Mouse (Mus musculus): ENCODE data around the gene Ltb4r1. TPM values are rescaled to one million over a fixed set of nuclear protein-coding genes. Genes with fewer than 3 reads are reported as not detected.

Gene Ltb4r1
- polyA plus RNA-seq, 1 experiment from 2014 or later: 0.33 TPM

DNA sequence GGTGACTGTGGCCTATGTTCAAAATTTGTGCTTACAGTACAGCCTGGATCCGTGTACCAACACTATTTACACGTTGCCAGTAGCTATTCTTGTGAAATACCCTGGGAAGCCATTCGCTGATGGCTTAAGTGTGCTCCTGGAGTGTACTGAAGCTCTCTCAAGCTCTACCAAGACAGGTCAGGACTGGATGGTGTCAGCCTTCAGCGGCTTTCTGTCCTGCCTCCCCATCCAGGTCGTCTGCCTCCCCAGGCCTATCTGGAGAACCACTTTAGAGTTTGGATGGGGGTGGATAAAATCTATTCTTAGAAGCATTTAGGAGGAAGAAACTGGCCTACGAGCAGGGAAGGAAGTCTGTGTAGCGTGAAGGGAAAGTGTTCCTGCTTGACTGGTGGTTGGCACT is 2.6 kb upstream of the Ltb4r1 start:
- H3K36me3 ChIP-seq (ENCODE audit: inconsistent target): no peaks in the 10 kb centered on the region
- H3K4me3 ChIP-seq (ENCODE audit: inconsistent target): no peak overlapping the region
- WGBS (ENCODE audit: missing documents): 5% methylated on average over 7 of the region's 7 CpGs

DNA sequence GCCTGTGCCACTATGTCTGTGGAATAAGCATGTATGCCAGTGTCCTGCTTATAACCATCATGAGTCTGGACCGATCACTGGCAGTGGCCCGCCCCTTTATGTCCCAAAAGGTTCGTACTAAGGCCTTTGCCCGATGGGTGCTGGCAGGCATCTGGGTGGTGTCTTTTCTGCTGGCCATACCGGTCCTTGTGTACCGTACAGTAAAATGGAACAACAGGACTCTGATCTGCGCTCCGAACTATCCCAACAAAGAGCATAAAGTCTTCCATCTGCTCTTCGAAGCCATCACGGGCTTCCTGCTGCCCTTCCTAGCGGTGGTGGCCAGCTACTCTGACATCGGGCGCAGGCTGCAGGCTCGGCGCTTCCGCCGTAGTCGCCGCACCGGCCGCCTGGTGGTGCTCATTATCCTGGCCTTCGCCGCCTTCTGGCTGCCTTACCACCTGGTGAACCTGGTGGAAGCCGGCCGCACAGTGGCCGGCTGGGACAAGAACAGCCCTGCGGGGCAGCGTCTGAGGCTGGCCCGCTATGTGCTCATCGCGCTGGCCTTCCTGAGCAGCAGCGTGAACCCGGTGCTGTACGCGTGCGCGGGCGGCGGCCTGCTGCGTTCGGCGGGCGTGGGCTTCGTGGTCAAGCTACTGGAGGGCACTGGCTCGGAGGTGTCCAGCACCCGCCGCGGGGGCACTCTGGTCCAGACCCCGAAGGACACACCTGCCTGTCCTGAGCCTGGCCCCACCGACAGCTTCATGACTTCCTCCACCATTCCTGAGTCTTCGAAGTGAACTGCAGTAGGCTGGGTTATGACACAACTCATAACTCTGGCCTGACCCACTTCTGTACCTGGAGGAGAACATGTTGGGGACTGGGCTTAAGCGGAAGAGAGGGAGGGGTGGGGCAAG is 2.0 kb downstream of the Ltb4r1 start:
- no peaks in the 10 kb centered on the region for H3K36me3 ChIP-seq (ENCODE audit: inconsistent target)
- H3K4me3 ChIP-seq (ENCODE audit: inconsistent target): no peak overlapping the region
- no peaks in the 10 kb centered on the region for H3K79me2 ChIP-seq (ENCODE audit: inconsistent target)
- H3K27ac ChIP-seq: no peak overlapping the region
- WGBS (ENCODE audit: missing documents): 17% methylated on average over 52 of the region's 52 CpGs

More for the DNA sequence above, 2.6 kb upstream of the Ltb4r1 start:
- H3K27ac ChIP-seq: peak overlapping the region; percentile 71
- H3K79me2 ChIP-seq (ENCODE audit: inconsistent target): no peaks in the 10 kb centered on the region

DNA sequence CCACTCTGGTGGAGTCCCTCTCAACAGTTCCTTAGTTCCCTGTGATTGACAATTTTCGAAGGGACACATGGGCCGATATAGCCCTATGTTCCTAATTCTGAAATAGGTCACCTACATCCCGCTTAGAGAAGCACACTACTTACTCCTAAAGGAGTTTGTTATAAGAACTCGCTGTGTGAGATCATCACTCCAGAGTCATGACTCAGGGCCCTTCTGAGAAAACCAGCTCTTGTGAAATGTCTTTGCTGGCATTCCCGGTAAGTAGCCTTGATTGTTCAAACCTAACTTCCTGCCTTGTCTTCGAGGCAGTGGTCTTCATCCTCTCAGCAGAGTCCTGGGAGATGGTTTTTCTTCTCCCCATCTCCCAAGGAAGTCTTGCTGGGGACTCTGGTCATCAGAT is 2.8 kb downstream of the Ltb4r1 start:
- no peak overlapping the region for H3K4me3 ChIP-seq (ENCODE audit: inconsistent target)
- 55% methylated on average over 6 of the region's 6 CpGs for WGBS (ENCODE audit: missing documents)
- H3K79me2 ChIP-seq (ENCODE audit: inconsistent target): no peaks in the 10 kb centered on the region
- H3K27ac ChIP-seq: no peak overlapping the region
- no peaks in the 10 kb centered on the region for H3K36me3 ChIP-seq (ENCODE audit: inconsistent target)

DNA sequence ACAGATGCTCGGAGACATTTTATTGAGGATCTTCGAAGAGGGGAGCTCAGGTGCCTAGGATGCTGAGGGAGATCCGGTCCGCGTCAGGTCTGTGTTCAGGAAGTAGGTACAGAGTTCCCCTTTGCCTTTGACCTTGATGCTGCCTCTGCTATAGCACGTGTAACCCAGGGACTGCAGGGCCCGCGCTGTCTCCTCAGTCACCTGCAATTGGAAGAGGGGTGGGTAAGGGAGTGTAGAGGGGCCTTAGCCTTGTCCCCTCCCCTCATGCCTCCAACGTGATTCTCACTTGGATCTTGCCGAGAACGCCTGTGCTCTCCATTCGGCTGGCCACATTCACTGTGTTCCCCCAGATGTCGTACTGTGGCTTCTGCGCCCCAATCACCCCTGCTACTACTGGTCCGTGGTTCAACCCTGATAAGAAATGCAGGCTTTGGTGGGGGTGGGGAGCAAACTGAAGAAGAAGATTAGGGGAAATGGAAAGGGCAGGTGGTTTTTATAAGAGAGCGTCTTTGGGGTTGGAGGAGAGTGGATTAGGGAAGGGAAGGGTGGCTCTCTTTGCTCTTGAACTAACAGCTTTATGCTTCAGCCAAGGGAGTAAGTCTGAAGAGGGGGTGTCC is 3.4 kb downstream of the Ltb4r1 start:
- Histone ChIP-seq H3K27ac (no peak overlapping the region), H3K36me3 (ENCODE audit: inconsistent target) (no peaks in the 10 kb centered on the region), H3K4me3 (ENCODE audit: inconsistent target) (no peak overlapping the region), H3K79me2 (ENCODE audit: inconsistent target) (no peaks in the 10 kb centered on the region)
- WGBS (ENCODE audit: missing documents): 93% methylated on average over 15 of the region's 16 CpGs

DNA sequence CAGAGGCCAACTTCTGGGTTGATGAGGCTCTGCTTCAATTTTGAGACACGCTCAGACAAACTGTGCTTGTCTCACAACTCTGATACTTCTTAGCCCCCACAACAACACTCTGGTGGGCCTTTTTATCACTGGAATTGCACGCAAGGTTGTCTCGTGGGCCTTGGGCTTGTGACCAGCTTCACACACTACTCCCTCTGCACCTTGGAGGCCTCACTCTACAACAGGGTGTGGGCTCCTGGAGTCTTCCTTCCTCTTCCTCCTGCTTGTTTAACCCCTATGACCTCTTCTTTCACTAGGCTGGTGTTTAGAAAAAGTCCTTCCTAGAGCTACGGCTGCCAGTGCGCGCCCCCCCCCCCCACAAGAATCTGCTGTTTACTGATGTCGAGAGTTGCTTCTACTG is 10.9 kb downstream of the Ltb4r1 start:
- 65% methylated on average over 7 of the region's 7 CpGs for WGBS (ENCODE audit: missing documents)
- Histone ChIP-seq H3K79me2 (ENCODE audit: inconsistent target) (no peaks in the 10 kb centered on the region), H3K36me3 (ENCODE audit: inconsistent target) (no peaks in the 10 kb centered on the region), H3K4me3 (ENCODE audit: inconsistent target) (no peak overlapping the region), H3K27ac (no peak overlapping the region)

DNA sequence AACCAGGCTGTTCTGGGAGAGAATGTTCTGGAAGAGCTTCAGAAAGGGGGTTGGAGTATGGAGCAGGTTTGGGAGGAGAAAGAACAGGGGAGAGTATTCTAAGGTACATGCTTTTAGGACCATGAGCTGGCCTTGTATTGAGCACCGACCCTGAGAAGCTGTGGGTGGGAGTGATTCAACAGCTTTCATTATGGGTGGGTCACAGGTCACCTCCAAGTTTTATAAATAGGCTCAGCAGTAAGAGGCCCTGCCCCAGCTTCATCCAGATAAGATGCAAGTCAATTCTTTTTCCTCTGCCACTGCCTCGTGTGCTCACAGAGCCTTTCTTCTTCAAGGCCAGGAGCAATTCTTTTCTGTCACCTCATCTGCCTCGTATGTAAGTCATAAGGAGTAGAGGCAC is 11.4 kb downstream of the Ltb4r1 start:
- no peaks in the 10 kb centered on the region for H3K36me3 ChIP-seq (ENCODE audit: inconsistent target)
- no peaks in the 10 kb centered on the region for H3K79me2 ChIP-seq (ENCODE audit: inconsistent target)
- H3K4me3 ChIP-seq (ENCODE audit: inconsistent target): no peak overlapping the region
- H3K27ac ChIP-seq: no peak overlapping the region
- 52% methylated on average over 3 of the region's 3 CpGs for WGBS (ENCODE audit: missing documents)

DNA sequence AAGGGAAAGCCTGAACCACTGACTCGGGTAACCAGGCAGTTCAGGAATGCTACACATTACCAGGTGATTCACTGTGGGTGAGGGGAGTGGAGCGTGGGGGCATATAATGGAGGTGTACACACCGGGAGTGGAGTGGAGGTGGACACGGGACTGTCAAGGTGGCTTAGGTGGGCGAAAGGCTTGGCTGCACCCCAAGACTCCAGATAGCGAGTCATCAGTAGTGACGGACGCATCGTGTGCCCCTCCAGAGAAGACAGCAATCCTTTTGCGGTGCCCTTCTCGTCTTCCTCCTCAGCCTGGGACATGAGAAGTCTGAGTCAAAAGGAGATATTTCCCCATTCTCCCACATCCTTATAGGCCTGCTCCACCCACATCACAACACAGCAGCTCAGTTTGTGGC is 12.0 kb downstream of the Ltb4r1 start:
- Histone ChIP-seq H3K4me3 (ENCODE audit: inconsistent target) (no peak overlapping the region), H3K27ac (no peak overlapping the region), H3K79me2 (ENCODE audit: inconsistent target) (no peaks in the 10 kb centered on the region), H3K36me3 (ENCODE audit: inconsistent target) (no peaks in the 10 kb centered on the region)
- WGBS (ENCODE audit: missing documents): 64% methylated on average over 11 of the region's 11 CpGs

DNA sequence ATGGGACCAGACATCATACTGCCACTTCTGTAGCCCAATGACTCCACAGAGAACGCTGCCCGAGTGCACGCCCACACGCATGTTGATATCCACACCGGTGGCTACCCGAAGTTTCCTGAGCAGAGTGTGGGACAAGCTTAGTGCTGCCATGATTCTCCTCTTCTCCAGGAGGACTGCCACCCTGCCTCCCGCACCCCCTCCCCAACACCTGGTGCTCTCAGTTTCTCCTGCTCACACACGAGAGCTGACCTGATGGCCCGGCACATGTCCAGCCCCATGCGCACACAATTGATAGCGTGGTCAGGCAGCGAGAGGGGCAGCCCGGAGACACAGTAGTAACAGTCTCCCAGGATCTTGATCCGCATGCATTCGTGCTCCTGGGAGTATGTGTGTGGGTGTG is 12.9 kb downstream of the Ltb4r1 start:
- H3K36me3 ChIP-seq (ENCODE audit: inconsistent target): no peaks in the 10 kb centered on the region
- no peaks in the 10 kb centered on the region for H3K79me2 ChIP-seq (ENCODE audit: inconsistent target)
- H3K27ac ChIP-seq: no peak overlapping the region
- H3K4me3 ChIP-seq (ENCODE audit: inconsistent target): no peak overlapping the region
- 97% methylated on average over 15 of the region's 15 CpGs for WGBS (ENCODE audit: missing documents)

DNA sequence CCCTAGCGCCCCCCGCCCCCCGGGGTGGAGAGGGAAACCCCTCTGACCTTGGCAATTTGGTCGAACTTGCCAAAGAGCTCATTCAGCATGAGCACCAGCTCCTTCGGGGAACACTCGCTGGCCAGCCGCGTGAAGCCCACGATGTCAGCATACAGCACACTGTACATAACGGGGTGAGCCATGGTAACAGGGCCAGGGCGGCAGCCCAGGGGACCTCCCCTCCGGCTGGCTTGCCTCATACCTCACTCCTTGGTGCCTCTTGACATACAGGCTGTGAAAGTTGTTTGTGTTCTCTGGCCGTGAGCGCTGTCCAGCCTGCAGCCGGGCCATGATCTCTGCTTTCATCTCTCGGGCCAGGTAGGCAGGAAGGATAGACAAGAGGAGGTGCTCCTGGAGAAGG is 13.9 kb downstream of the Ltb4r1 start:
- 84% methylated on average over 13 of the region's 16 CpGs for WGBS (ENCODE audit: missing documents)
- H3K79me2 ChIP-seq (ENCODE audit: inconsistent target): no peaks in the 10 kb centered on the region
- H3K36me3 ChIP-seq (ENCODE audit: inconsistent target): no peaks in the 10 kb centered on the region
- H3K27ac ChIP-seq: no peak overlapping the region
- no peak overlapping the region for H3K4me3 ChIP-seq (ENCODE audit: inconsistent target)

DNA sequence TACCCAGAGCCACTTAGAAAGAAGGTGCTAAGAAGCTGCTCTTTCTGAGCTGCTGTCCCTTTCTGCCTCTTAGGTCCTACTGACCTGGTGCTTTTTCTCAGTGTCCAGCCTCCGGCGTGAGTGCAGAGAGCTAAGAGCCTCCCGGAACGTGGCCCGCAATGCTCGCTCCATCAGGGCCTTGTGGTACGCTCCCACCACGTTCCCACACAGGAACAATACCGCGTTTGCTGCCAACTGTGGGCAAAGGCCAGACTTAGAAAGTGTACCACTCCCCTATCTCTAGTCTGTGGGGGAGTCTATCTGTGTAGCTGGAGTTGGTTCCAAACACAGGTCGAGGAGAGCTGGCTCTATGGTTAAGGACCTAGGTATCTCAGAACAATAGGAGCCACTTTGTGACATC is 15.0 kb downstream of the Ltb4r1 start:
- Histone ChIP-seq H3K79me2 (ENCODE audit: inconsistent target) (no peaks in the 10 kb centered on the region), H3K27ac (no peak overlapping the region), H3K36me3 (ENCODE audit: inconsistent target) (no peaks in the 10 kb centered on the region), H3K4me3 (ENCODE audit: inconsistent target) (no peak overlapping the region)
- WGBS (ENCODE audit: missing documents): 75% methylated on average over 11 of the region's 11 CpGs

DNA sequence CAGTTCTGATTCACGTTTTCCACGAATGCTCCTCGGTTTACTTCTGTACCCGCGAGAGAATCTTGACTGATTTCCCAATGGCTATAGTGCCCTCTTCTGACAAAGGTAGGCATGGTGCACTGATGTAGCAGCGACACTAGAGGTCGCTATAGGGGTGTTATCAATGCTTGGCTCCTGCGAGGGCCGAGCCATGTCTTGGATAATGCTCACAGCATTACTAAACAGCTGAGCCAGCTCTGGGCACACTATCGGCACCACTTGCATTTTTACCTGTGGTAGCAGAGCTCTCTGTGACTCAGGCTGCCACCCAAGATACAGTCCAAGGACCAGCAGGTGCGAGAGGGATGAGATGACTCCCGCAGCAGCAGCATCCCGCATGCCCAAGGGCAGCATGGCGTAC is 15.5 kb downstream of the Ltb4r1 start:
- WGBS (ENCODE audit: missing documents): 25% methylated on average over 14 of the region's 14 CpGs
- Histone ChIP-seq H3K27ac (no peak overlapping the region), H3K79me2 (ENCODE audit: inconsistent target) (no peaks in the 10 kb centered on the region), H3K36me3 (ENCODE audit: inconsistent target) (no peaks in the 10 kb centered on the region), H3K4me3 (ENCODE audit: inconsistent target) (no peak overlapping the region)

DNA sequence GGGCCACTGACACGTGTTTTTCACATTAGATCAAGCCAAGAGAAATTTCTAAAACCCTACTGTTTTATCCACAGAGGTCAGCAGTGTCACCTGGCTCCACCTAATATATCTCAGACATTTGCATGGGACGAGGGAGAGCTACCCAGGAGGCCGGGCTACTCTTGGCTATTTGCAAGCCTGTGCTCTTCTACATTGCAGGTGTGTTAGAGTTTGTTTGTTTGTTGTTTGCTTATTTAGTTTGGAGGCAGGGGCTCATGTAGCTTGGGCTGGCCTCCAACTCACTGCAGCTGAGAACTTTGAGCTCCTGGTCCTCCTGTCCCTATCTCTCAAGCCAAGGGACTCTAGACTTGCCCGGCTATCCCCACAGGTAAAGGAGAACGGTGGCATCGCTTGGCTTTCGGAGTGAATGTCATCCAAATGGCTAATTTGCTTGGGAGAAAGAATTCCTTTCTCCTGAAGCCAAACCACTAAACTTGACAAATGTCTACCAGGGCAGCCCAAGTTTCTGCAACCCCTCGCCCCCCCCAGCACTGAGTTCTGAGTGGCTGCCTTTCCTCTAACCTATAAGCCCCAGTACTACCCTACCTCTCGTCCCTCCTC is 16.7 kb downstream of the Ltb4r1 start:
- no peaks in the 10 kb centered on the region for H3K79me2 ChIP-seq (ENCODE audit: inconsistent target)
- H3K36me3 ChIP-seq (ENCODE audit: inconsistent target): no peaks in the 10 kb centered on the region
- H3K27ac ChIP-seq: no peak overlapping the region
- no peak overlapping the region for H3K4me3 ChIP-seq (ENCODE audit: inconsistent target)
- WGBS (ENCODE audit: missing documents): 73% methylated on average over 9 of the region's 9 CpGs

DNA sequence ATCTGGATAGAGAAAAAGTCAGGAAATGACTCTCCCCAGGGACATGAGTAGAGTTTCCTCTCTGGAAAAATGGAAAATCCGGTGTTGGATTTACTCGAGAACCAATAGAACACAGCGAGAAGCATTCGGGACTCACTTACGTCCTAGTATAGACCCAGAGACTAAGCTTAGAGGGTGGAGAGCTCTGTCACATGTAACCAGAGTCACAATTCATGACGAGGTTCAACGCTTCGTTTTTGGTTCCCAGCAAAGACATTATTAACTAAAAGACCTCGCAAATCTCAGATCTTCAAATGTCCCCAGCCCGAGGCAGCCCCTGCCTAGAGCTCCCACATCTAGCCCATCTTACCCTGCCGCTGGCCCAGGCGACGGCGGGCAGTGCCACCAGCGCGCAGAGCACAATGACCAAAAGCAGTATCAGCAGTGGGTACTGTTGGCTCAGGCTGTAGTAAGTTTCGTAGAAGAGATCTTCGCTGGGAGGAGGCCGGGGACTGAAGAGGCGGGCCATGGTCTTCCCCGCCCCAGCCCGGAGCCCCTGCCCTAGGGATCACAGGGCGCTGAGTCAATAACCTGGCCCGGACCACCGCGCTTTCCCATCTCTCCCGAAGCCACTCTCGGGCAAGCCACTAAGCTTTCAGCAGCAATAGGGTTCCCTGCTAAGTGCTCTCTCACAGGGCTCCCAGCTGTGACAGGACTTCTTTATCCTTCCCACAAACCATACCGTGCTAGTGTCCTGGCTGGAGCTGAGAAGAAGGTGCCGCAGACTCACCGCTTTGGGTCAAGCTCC is 17.6 kb downstream of the Ltb4r1 start:
- H3K27ac ChIP-seq: no peak overlapping the region
- no peak overlapping the region for H3K4me3 ChIP-seq (ENCODE audit: inconsistent target)
- WGBS (ENCODE audit: missing documents): 45% methylated on average over 30 of the region's 31 CpGs
- no peaks in the 10 kb centered on the region for H3K36me3 ChIP-seq (ENCODE audit: inconsistent target)
- H3K79me2 ChIP-seq (ENCODE audit: inconsistent target): no peaks in the 10 kb centered on the region

DNA sequence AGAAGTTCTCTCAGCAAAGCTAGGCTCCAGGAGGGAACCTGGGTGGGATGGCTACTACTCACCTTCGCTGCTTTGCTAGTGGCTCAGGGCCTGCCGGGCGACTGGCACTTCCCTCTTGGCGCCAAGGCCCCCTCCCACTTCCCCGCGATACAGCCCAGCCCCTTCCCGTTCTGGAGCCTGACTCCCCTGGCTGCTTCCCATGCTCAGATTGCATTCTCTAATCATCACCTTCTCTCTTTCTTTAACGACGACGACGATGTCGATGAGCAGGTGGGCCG is 18.1 kb downstream of the Ltb4r1 start, which contains the start of gene Adcy4:
Adcy4 (minus strand) TSS at position 138 of the 278 bp plus-strand sequence.
- Histone ChIP-seq H3K36me3 (ENCODE audit: inconsistent target) (no peaks in the 10 kb centered on the region), H3K4me3 (ENCODE audit: inconsistent target) (no peak within 1 kb of the TSS), H3K79me2 (ENCODE audit: inconsistent target) (no peaks in the 10 kb centered on the region), H3K27ac (no peak within 1 kb of the TSS)
- WGBS (ENCODE audit: missing documents): 61% methylated on average over 13 of the region's 13 CpGs

DNA sequence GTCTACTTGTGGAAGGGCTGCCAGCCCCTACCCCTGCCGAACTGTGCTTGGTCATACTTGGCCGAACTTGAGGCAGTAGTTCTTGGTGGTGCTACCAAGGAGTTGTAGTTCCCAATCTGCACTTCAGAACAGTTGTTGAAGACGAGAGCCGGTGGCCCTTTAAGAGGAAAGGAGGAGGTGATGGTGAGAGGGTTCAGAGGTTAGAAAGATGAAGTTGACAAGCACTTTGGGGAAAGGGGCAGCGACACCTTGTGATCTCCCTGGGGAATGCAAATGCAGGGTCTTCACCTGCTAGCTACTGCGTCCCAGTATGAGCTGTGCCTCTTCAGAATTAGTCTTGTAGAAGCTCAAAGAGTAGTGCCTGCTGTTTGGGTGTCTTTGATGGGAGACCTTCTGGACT is 19.4 kb downstream of the Ltb4r1 start:
- H3K27ac ChIP-seq: no peak overlapping the region
- H3K36me3 ChIP-seq (ENCODE audit: inconsistent target): no peaks in the 10 kb centered on the region
- no peak overlapping the region for H3K4me3 ChIP-seq (ENCODE audit: inconsistent target)
- H3K79me2 ChIP-seq (ENCODE audit: inconsistent target): no peaks in the 10 kb centered on the region
- 92% methylated on average over 6 of the region's 6 CpGs for WGBS (ENCODE audit: missing documents)

Data from macrophage (primary cell).